Mouse (Mus musculus): ENCODE results near the gene Fmn2. TPM values are rescaled to one million over a fixed set of nuclear protein-coding genes. Genes with fewer than 3 reads are reported as not detected.
A peak's percentile ranks its signal among the peaks of the same experiment; 100 is the strongest.

The Fmn2 gene
- total RNA-seq, 2 experiments from 2014 or later, result 62.8 to 76.8 TPM

DNA sequence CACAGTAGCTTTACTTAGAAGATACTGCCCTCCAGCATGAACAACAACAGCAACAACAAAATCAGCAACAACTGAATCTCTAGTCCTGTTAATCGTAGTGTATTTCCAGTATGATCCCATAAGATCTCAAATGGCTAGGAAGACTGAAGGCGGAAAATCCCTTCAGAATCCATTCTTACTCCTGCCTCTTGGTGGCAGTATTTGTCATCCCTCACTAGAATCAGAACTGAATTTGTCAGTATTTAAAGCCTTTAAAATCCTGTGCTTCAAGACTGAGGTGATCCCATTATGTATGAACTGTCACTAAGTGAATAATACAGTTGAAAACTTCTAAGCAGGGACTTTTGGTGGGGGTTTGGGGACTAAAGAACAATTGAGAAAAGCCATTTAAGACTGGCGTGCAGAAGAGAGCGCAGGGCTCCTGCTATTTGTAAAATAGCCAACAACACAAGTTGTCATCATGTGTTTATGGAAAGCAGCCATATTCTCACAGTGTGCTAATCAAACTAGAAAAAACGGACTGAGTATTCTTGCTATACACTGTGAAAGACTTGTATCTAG is 90.9 kb downstream of the Fmn2 start:
- TF ChIP-seq CTCF (conservative IDR thresholded peaks at IDR 0.05), result peak; percentile 82
- DNase-seq (ENCODE audit: low spot score in 2 of 2), result peak; percentile 13 to 22
- Histone ChIP-seq H3K27ac (no peak overlapping the region), H3K4me3 (no peak overlapping the region)

DNA sequence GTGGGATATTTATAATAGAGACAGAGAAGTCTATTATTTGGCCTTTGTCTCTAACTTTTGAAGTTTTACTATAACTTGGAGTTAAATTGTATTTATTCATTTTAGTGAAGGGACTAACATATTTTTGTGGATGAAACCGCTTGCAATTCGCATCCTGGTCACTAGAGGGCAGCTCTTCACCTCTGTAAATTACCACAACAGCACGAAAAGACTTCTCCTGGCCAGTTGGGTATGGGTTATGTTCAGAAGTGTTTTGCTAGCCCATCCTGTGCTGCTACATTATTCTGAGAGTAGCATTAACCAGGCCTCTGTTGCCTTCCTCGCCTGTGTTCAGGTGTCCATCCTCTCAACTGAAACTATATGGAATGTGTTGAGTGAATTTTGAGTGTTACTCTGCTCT is 93.4 kb downstream of the Fmn2 start:
- Histone ChIP-seq H3K27ac (no peak overlapping the region), H3K4me3 (no peak overlapping the region)
- peak; percentile 54 to 77 for DNase-seq (ENCODE audit: low spot score in 2 of 2)
- peak; percentile 96 for TF ChIP-seq CTCF (conservative IDR thresholded peaks at IDR 0.05)

DNA sequence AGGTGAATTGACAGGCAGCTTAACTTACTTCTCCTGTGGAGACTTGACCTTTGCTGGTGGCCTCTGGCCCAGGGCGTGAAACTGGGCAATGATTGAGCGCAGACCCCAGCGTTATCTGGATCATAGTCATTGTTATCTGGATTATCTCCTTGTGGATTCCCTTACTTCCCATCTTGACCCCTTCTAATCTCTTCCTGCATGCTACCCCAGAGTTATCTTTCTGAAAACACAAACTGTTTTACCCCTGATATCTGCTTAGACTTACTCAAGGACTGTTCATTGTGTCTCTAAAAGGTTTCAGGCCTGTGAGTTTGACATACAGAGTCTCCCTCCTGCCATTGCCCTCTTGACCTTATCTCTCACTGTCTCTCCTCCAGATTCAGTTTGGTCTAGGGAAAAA is 95.9 kb downstream of the Fmn2 start:
- no peak for DNase-seq (ENCODE audit: low spot score in 2 of 2)
- Histone ChIP-seq H3K4me3 (no peak overlapping the region), H3K27ac (peak overlapping the region; percentile 29)
- no peak for TF ChIP-seq CTCF (conservative IDR thresholded peaks at IDR 0.05)

DNA sequence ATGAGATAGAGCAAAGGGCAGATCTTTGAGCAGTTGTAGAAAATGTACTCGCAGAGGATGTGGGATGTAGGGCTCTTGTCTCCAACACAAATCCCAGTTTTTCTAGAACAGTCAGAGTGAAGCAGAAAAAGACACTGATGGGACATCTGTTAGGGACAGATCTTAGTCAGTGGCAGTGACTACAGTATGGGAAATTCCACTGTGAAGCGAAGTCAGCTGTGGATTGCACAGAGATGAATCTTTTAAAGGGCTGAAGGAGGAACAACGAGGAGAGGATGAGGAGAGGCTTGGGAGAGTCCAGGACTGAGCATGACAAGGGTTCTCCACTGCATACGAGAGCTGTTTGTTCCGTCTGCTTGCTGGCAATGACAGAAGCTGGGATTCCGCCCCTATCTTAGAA is 96.6 kb downstream of the Fmn2 start:
- Histone ChIP-seq H3K27ac (peak overlapping the region; percentile 29), H3K4me3 (no peak overlapping the region)
- TF ChIP-seq CTCF (conservative IDR thresholded peaks at IDR 0.05), result 0 out of 2 replicates have a peak, but pooled peaks have one; percentile 7
- peak in 1 of 2 experiments; percentile 20 for DNase-seq (ENCODE audit: low spot score in 2 of 2)

DNA sequence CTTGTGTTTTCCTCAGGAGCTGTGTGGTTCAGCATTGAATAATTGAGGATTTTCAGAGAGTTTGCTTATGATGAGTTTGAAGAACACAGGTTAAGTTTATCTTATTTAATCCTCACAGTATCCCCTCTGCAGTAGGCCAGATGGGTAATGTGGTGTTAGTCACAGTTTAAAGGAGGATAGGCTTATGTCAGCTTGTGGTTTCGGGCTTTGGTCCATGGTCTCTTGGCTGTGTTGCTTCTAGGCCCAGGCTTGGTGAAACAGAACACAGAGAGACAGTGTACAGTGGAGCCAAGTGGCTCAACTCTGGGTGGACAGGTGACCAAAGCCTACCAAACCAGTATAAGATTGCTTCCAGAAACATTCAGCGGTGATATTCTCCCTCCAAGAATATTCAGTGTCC is 98.4 kb downstream of the Fmn2 start:
- no peak for TF ChIP-seq CTCF (conservative IDR thresholded peaks at IDR 0.05)
- H3K4me3 ChIP-seq, result no peak overlapping the region
- no peak for DNase-seq (ENCODE audit: low spot score in 2 of 2)
- H3K27ac ChIP-seq, result no peak overlapping the region

DNA sequence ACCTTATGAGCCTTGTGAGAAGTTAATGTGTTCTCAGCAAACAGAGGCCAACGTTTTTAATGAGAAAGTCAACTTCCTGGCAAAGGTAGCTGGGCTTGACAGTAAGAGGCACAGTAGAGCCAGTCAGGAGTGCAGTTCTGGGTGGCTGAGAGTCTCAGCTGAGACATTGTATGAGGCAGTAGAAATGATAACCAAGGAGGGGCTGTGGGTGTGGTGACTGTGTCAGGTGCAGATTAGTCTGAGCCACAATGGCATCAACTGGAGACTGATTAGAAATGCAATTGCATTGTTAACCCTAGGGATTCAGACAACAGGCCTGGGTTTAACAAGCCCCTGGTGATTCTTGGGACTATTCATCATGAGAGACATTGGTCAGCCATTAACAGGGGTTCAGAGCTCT is 99.0 kb downstream of the Fmn2 start:
- DNase-seq (ENCODE audit: low spot score in 2 of 2), result no peak
- Histone ChIP-seq H3K27ac (no peak overlapping the region), H3K4me3 (no peak overlapping the region)
- TF ChIP-seq CTCF (conservative IDR thresholded peaks at IDR 0.05), result no peak

DNA sequence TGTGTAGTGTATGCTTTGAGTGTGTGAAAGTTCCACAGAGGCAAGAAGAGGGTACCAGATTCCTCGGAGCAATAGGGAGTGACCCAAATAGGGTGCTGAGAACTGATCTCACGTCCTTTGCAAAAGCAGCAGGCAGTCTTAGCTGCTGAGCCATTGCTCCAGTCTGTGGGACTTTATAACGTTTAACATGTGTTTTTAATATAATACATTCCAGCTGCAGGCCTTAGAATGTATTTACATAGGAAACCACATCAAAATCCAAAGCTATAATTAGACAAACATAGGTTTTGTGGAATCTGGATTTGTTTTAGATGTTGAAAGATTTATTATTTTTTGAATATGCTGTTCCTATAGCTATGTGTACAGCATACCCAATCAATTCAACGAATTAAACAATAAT is 115.7 kb downstream of the Fmn2 start:
- no peak for TF ChIP-seq CTCF (conservative IDR thresholded peaks at IDR 0.05)
- no peak for DNase-seq (ENCODE audit: low spot score in 2 of 2)
- H3K27ac ChIP-seq, result no peak overlapping the region
- H3K4me3 ChIP-seq, result no peak overlapping the region

DNA sequence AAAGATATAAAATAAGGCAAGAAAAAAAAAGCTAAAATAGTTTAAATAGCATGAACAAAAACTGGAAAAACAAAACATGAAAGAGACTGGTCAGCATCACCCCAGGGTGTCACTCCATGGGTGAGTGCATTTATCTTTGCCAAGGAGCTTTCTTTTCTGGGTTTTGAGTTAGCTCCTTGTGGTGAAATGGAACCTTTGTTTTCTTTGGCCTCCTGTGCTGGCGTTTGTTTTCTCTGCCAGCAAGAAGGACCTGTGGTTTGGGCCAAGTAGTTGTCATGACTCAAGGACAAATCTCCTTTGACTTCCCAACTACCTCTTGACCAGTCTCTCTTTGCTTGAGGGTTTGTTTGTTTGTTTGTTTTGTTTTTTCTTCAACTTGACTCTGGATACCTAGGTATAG is 119.9 kb downstream of the Fmn2 start:
- no peak overlapping the region for H3K4me3 ChIP-seq
- peak overlapping the region; percentile 7; the same call in 1 of the 2 replicates for H3K27ac ChIP-seq
- DNase-seq (ENCODE audit: low spot score in 2 of 2), result no peak
- no peak for TF ChIP-seq CTCF (conservative IDR thresholded peaks at IDR 0.05)

DNA sequence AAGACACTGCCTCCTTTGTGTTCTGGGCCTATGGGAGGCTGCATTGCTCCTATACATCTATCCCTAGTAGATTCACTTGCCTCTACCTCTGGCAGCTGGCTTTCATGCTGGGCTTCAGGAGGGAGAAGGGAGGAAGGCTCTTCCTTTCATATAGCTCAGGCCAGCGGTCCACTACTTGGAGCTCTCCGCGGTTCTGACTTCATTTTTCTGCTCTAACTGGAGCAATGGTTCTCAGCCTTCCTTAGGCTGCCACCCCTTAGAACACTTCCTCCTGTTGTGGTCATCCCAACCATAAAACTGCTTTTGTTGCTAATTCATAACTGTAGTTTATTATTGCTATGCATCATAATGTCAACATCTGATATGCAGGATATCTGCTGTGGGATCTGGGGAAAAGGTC is 121.4 kb downstream of the Fmn2 start:
- TF ChIP-seq CTCF (conservative IDR thresholded peaks at IDR 0.05), result no peak
- no peak for DNase-seq (ENCODE audit: low spot score in 2 of 2)
- H3K27ac ChIP-seq, result no peak overlapping the region
- H3K4me3 ChIP-seq, result no peak overlapping the region

DNA sequence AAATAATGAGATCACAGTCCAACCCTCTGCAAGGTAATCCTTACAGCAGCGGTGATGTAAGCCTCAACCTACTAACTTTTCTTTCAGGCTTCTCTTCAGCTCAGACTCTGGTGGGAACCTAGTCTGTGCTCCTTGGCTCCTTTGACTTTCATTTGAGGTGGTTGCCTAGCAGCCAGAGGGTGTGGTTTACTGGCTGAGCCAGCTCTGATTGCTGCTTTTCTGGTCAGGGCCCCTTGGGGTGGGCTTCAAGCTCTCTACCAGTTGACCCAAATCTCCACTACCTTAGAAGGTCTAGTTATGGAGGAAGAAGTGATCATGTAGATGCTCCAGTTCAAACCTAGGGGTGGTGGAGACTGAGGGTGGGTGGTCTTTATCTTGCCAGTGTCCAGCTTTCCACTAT is 128.4 kb downstream of the Fmn2 start:
- no peak for DNase-seq (ENCODE audit: low spot score in 2 of 2)
- TF ChIP-seq CTCF (conservative IDR thresholded peaks at IDR 0.05), result no peak
- H3K27ac ChIP-seq, result no peak overlapping the region
- no peak overlapping the region for H3K4me3 ChIP-seq

DNA sequence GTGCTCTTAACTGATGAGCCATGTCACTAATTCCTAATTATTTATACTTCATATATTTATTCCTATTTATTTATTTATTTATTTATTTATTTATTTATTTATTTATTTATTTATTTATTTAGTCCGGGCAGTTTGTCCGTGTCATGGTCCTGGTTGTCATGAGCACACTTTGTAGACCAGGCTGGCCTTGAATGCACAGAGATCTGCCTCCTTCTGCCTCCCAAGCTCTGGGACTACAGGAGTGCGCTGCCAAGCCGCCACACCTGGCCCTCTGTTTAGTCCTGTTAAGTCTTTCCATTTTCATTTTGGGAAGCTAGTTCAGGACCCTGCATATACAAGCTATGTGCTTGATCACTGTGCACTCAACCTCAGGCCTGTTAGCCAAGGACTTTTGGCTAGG is 134.7 kb downstream of the Fmn2 start:
- DNase-seq (ENCODE audit: low spot score in 2 of 2), result no peak
- Histone ChIP-seq H3K27ac (no peak overlapping the region), H3K4me3 (no peak overlapping the region)
- TF ChIP-seq CTCF (conservative IDR thresholded peaks at IDR 0.05), result no peak

DNA sequence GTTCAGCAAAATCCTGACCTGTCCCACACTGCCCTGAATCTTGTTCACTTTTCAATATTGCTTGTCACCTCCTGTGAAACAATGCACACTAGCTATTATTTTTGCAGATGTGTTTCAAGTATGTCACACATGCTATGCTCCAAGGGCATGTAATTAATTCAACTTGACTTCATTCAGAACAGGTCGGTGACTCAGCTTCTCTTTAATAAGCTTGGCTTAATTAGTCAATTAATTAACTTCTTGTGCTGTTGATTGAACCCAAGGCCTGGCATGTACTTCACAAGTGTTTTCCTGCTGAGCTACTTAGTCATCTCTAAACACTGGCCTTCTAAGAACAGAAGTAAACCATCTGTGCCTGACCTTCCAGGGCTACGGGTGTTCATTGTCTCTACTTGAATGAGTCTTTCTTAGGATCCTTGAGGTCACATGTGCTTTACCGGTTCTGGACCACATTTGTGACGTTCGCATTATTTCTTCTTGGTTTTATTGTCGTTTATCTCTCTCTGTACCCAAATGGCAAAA is 136.0 kb downstream of the Fmn2 start:
- no peak overlapping the region for H3K27ac ChIP-seq
- no peak overlapping the region for H3K4me3 ChIP-seq
- no peak for DNase-seq (ENCODE audit: low spot score in 2 of 2)
- no peak for TF ChIP-seq CTCF (conservative IDR thresholded peaks at IDR 0.05)

DNA sequence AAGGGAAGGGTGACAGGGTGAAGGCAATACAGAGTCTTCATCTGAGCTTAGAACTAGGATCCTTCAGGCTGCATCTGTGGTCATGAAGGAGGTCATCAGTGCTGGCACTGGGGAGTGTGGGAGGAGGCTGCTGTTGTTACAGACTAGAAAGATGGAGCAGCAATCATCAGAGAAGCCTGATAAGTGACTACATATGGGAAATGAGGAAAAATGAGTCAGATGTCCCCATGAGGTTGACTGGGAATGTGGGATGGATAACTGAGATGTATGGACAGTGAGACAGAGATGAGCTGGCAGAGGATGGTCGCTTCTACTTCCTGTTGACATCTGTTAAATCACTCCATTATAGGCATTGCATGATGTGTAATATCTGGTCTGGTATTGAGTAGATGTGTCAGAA is 139.3 kb downstream of the Fmn2 start:
- H3K27ac ChIP-seq, result no peak overlapping the region
- no peak for TF ChIP-seq CTCF (conservative IDR thresholded peaks at IDR 0.05)

DNA sequence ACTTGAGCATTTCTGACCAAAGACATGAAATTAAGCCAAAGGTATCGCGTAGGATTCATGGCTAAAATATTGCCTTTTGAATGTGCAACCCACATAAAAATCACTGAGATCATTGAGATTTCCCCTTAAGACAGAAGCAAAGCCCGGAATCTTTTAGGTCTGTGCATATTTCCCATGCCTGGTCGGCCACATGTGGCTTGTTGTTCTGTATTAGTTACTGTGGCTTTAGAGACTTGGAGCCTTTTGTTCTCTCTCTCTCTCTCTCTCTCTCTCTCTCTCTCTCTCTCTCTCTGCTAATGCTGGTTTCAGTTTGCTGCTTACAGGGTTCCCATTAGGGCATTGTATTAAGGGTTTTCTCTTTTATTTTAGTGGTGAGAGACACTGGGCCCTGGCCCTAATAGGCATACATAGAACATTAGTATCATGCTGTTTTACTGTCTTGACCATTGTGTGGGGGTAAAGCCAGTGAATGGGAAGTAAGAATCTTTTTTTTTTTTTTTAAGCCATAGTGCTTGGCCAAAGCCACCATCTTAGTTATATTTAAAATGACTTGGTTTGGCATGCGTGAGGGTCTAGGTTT is 141.9 kb downstream of the Fmn2 start:
- no peak overlapping the region for H3K4me3 ChIP-seq
- DNase-seq (ENCODE audit: low spot score in 2 of 2), result no peak
- TF ChIP-seq CTCF (conservative IDR thresholded peaks at IDR 0.05), result no peak
- H3K27ac ChIP-seq, result no peak overlapping the region

More for the DNA sequence above, 139.3 kb downstream of the Fmn2 start:
- no peak for DNase-seq (ENCODE audit: low spot score in 2 of 2)
- H3K4me3 ChIP-seq, result no peak overlapping the region

Measured in layer of hippocampus, adult 2 months (tissue).